Mouse (Mus musculus): ENCODE results near the gene Stag2. TPM values are rescaled to one million over a fixed set of nuclear protein-coding genes. Genes with fewer than 3 reads are reported as not detected.

Gene Stag2
- polyA plus RNA-seq, 2 experiments: 39.8 to 56.1 TPM

- Histone ChIP-seq H3K4me2 (replicated peaks; ENCODE audit: low read depth, low read length, severe bottlenecking) (no peak overlapping the region), H3K9me3 (ENCODE audit: control insufficient read depth, low read length) (no peaks in the 10 kb centered on the region), H3K27me3 (ENCODE audit: control insufficient read depth, insufficient read depth, low read length) (no peaks in the 10 kb centered on the region), H3K4me3 (replicated peaks; ENCODE audit: low read length) (no peak overlapping the region), H3K9ac (ENCODE audit: low read depth, low read length, severe bottlenecking) (no peak overlapping the region), H3K36me3 (ENCODE audit: control insufficient read depth, insufficient read depth, low read length) (no peaks in the 10 kb centered on the region), H3K4me1 (ENCODE audit: control insufficient read depth, insufficient read depth, low read length) (no peaks in the 10 kb centered on the region), H3K27ac (replicated peaks; ENCODE audit: low read depth, low read length) (no peak overlapping the region)
- 42% methylated on average over 9 of the region's 9 CpGs for WGBS
- TF ChIP-seq POLR2A (IDR thresholded peaks at IDR 0.05; ENCODE audit: borderline replicate concordance, extremely low read depth, insufficient read depth, insufficient read length): no peak
- DNase-seq (ENCODE audit: low spot score) (peak; percentile 26), ATAC-seq (ENCODE audit: low FRiP score, low read depth) (peak; percentile 62; the same call in 1 of the 2 replicates)
These were observed 9.2 kb upstream of the Stag2 start for GRCm38 (mm10) chrX:42139882-42140281.

- 85% methylated on average over 3 of the region's 3 CpGs for WGBS
- ATAC-seq (ENCODE audit: low FRiP score, low read depth) (no peak), DNase-seq (ENCODE audit: low spot score) (no peak)
- H3K9me3 ChIP-seq (ENCODE audit: control insufficient read depth, low read length): no peaks in the 10 kb centered on the region
- H3K4me1 ChIP-seq (ENCODE audit: control insufficient read depth, insufficient read depth, low read length): no peaks in the 10 kb centered on the region
- no peak overlapping the region for H3K27ac ChIP-seq (replicated peaks; ENCODE audit: low read depth, low read length)
- H3K4me3 ChIP-seq (replicated peaks; ENCODE audit: low read length): no peak overlapping the region
- no peak for TF ChIP-seq POLR2A (IDR thresholded peaks at IDR 0.05; ENCODE audit: borderline replicate concordance, extremely low read depth, insufficient read depth, insufficient read length)
- H3K36me3 ChIP-seq (ENCODE audit: control insufficient read depth, insufficient read depth, low read length): no peaks in the 10 kb centered on the region
- no peak overlapping the region for H3K9ac ChIP-seq (ENCODE audit: low read depth, low read length, severe bottlenecking)
- no peaks in the 10 kb centered on the region for H3K27me3 ChIP-seq (ENCODE audit: control insufficient read depth, insufficient read depth, low read length)
- H3K4me2 ChIP-seq (replicated peaks; ENCODE audit: low read depth, low read length, severe bottlenecking): no peak overlapping the region
These were observed 6.5 kb upstream of the Stag2 start for GRCm38 (mm10) chrX:42142620-42143019.

GRCm38 (mm10) chrX:42143991-42144390, 5.1 kb upstream of the Stag2 start:
- H3K9ac ChIP-seq (ENCODE audit: low read depth, low read length, severe bottlenecking): no peak overlapping the region
- H3K4me1 ChIP-seq (ENCODE audit: control insufficient read depth, insufficient read depth, low read length): no peaks in the 10 kb centered on the region; the same call in 1 of the 2 replicates
- H3K4me3 ChIP-seq (replicated peaks; ENCODE audit: low read length): no peak overlapping the region
- H3K4me2 ChIP-seq (replicated peaks; ENCODE audit: low read depth, low read length, severe bottlenecking): no peak overlapping the region
- no peaks in the 10 kb centered on the region for H3K36me3 ChIP-seq (ENCODE audit: control insufficient read depth, insufficient read depth, low read length)
- H3K27me3 ChIP-seq (ENCODE audit: control insufficient read depth, insufficient read depth, low read length): no peaks in the 10 kb centered on the region
- no peak overlapping the region for H3K27ac ChIP-seq (replicated peaks; ENCODE audit: low read depth, low read length)
- no peak for TF ChIP-seq POLR2A (IDR thresholded peaks at IDR 0.05; ENCODE audit: borderline replicate concordance, extremely low read depth, insufficient read depth, insufficient read length)
- no peaks in the 10 kb centered on the region for H3K9me3 ChIP-seq (ENCODE audit: control insufficient read depth, low read length)
- no peak for DNase-seq (ENCODE audit: low spot score)
- 84% methylated on average over 4 of the region's 4 CpGs for WGBS
- no peak for ATAC-seq (ENCODE audit: low FRiP score, low read depth)

- ATAC-seq (ENCODE audit: low FRiP score, low read depth) (no peak), DNase-seq (ENCODE audit: low spot score) (no peak)
- Histone ChIP-seq H3K27ac (replicated peaks; ENCODE audit: low read depth, low read length) (no peak overlapping the region), H3K9ac (ENCODE audit: low read depth, low read length, severe bottlenecking) (no peak overlapping the region), H3K36me3 (ENCODE audit: control insufficient read depth, insufficient read depth, low read length) (no peaks in the 10 kb centered on the region), H3K4me3 (replicated peaks; ENCODE audit: low read length) (peak overlapping the region; percentile 61), H3K4me2 (replicated peaks; ENCODE audit: low read depth, low read length, severe bottlenecking) (peak overlapping the region; percentile 48), H3K27me3 (ENCODE audit: control insufficient read depth, insufficient read depth, low read length) (no peaks in the 10 kb centered on the region), H3K9me3 (ENCODE audit: control insufficient read depth, low read length) (no peaks in the 10 kb centered on the region), H3K4me1 (ENCODE audit: control insufficient read depth, insufficient read depth, low read length) (no peaks in the 10 kb centered on the region; the same call in 1 of the 2 replicates)
- TF ChIP-seq POLR2A (IDR thresholded peaks at IDR 0.05; ENCODE audit: borderline replicate concordance, extremely low read depth, insufficient read depth, insufficient read length): no peak
- 48% methylated on average over 5 of the region's 5 CpGs for WGBS
These were observed 1.1 kb upstream of the Stag2 start for GRCm38 (mm10) chrX:42148016-42148451.

GRCm38 (mm10) chrX:42149557-42150345, 634 bp downstream of the Stag2 start:
- DNase-seq (ENCODE audit: low spot score): peak; percentile 25

More at GRCm38 (mm10) chrX:42149557-42150345, 634 bp downstream of the Stag2 start:
- peak; percentile 42 for ATAC-seq (ENCODE audit: low FRiP score, low read depth)
- 29% methylated on average over 51 of the region's 71 CpGs for WGBS
- Histone ChIP-seq H3K4me2 (replicated peaks; ENCODE audit: low read depth, low read length, severe bottlenecking) (peak overlapping the region; percentile 43), H3K36me3 (ENCODE audit: control insufficient read depth, insufficient read depth, low read length) (no peaks in the 10 kb centered on the region), H3K9me3 (ENCODE audit: control insufficient read depth, low read length) (no peaks in the 10 kb centered on the region), H3K9ac (ENCODE audit: low read depth, low read length, severe bottlenecking) (peak overlapping the region; percentile 98), H3K27me3 (ENCODE audit: control insufficient read depth, insufficient read depth, low read length) (no peaks in the 10 kb centered on the region), H3K27ac (replicated peaks; ENCODE audit: low read depth, low read length) (peak overlapping the region; percentile 99), H3K4me3 (replicated peaks; ENCODE audit: low read length) (peak overlapping the region; percentile 61), H3K4me1 (ENCODE audit: control insufficient read depth, insufficient read depth, low read length) (no peaks in the 10 kb centered on the region; the same call in 1 of the 2 replicates)
- TF ChIP-seq POLR2A (IDR thresholded peaks at IDR 0.05; ENCODE audit: borderline replicate concordance, extremely low read depth, insufficient read depth, insufficient read length): 0 out of 2 replicates have a peak, but pooled peaks have one; percentile 17
